Mouse (Mus musculus) ES-Bruce4 (cell line): Measurements from ENCODE around the gene Klrg2. TPM values are rescaled to one million over a fixed set of nuclear protein-coding genes. Genes with fewer than 3 reads are reported as not detected.
A peak's percentile ranks its signal among the peaks of the same experiment; 100 is the strongest.
"Not testable (repeated sequence)": the region's sequence is repeated elsewhere in the genome, so short reads cannot be mapped to it uniquely, and the experiment has no call there.

Source experiments
- H3K27ac ChIP-seq: 2 replicates; pipeline ENCODE4 v1.5.1; 2012; ENCODE audit warnings: low read length, inconsistent platforms; ENCODE audit not compliant: insufficient read depth
- H3K27me3 ChIP-seq: 2 replicates; pipeline ENCODE4 v1.6.1; 2012; ENCODE audit warnings: mild to moderate bottlenecking, low read length, inconsistent platforms; ENCODE audit not compliant: control insufficient read depth, poor library complexity, insufficient read depth, severe bottlenecking
- H3K36me3 ChIP-seq: 2 replicates; pipeline ENCODE4 v1.6.1; 2012; ENCODE audit warnings: inconsistent platforms, mild to moderate bottlenecking, low read length, moderate library complexity; ENCODE audit not compliant: control insufficient read depth, poor library complexity, insufficient read depth, severe bottlenecking
- H3K4me1 ChIP-seq: one replicate; pipeline ENCODE4 v1.8.1; 2011; ENCODE audit warnings: low read length; ENCODE audit not compliant: control insufficient read depth, insufficient read depth
- H3K4me3 ChIP-seq: 2 replicates; pipeline ENCODE4 v1.5.1; 2011; ENCODE audit warnings: low read depth, mild to moderate bottlenecking, low read length
- H3K9ac ChIP-seq: 2 replicates; pipeline ENCODE4 v1.6.1; 2012; ENCODE audit warnings: low read depth, mild to moderate bottlenecking, inconsistent platforms; ENCODE audit not compliant: poor library complexity, severe bottlenecking
- H3K9me3 ChIP-seq: replicated peaks from 2 replicates; pipeline ENCODE4 v1.6.1; 2012; ENCODE audit warnings: mild to moderate bottlenecking, low read length, inconsistent platforms; ENCODE audit not compliant: control insufficient read depth, poor library complexity, insufficient read depth, severe bottlenecking
- CTCF ChIP-seq: IDR thresholded peaks from one replicate; pipeline ENCODE4 v1.8.1; 2011; ENCODE audit warnings: low read depth, low read length
- EP300 ChIP-seq: IDR thresholded peaks from 2 replicates; pipeline ENCODE4 v1.6.1; 2011; ENCODE audit warnings: low read depth, low read length; ENCODE audit not compliant: insufficient read depth
- POLR2A ChIP-seq: IDR thresholded peaks from one replicate; pipeline ENCODE4 v1.8.1; 2011; ENCODE audit warnings: low read length; ENCODE audit not compliant: insufficient read depth
- polyA plus RNA-seq: library from polyadenylated mRNA; stranded (reverse); fragments of >200 nt; gene quantifications from 2 replicates; pipeline ENCODE4 v1.2.4, GENCODE M21; 2011; ENCODE audit warnings: low read depth; ENCODE audit not compliant: missing spikeins, insufficient read depth, insufficient read length

Klrg2 gene
- polyA plus RNA-seq, 1 experiment: 2.4 TPM

DNA sequence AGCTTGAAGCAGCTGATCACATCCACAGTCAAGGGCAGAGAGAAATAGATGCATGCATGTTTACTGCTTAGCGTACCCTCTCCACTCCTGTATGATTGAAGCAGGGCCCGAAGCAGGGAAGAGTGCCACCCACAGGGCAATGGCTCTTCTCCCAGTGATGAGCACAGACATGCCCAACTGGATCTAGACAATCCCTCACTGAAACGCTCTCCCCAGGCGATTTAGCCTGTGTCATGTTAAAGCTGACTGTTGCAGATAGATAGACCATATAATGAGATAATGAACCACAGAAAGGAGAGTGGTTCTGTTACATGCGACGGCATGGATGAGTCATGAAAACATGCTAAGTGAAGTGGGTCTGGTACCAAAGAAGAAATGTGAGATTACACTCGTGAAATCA lies 34.2 kb upstream of the Klrg2 start:
- H3K36me3 ChIP-seq: no peaks in the 10 kb centered on the region
- H3K9ac ChIP-seq: no peak overlapping the region
- no peak overlapping the region for H3K27ac ChIP-seq
- no peak overlapping the region for H3K4me3 ChIP-seq
- no peaks in the 10 kb centered on the region for H3K27me3 ChIP-seq
- TF ChIP-seq EP300 (no peak), CTCF (no peak), POLR2A (no peak)
- H3K4me1 ChIP-seq: no peaks in the 10 kb centered on the region
- H3K9me3 ChIP-seq: no peaks in the 10 kb centered on the region

DNA sequence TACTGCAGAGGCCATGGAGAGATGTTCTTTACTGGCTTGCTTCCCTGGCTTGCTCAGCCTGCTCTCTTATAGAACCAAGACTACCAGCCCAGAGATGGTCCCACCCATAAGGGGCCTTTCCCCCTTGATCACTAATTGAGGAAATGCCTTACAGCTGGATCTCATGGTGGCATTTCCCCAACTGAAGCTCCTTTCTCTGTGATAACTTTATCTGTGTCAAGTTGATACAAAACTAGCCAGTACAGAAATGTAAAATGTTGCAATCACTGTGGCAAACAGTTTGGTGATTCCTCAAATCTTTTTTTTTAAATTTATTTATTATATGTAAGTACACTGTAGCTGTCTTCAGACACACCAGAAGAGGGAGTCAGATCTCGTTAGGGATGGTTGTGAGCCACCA lies 33.4 kb upstream of the Klrg2 start:
- H3K4me3 ChIP-seq, H3K9me3 ChIP-seq, H3K36me3 ChIP-seq, H3K9ac ChIP-seq, H3K4me1 ChIP-seq, H3K27me3 ChIP-seq, H3K27ac ChIP-seq: not testable (repeated sequence)

DNA sequence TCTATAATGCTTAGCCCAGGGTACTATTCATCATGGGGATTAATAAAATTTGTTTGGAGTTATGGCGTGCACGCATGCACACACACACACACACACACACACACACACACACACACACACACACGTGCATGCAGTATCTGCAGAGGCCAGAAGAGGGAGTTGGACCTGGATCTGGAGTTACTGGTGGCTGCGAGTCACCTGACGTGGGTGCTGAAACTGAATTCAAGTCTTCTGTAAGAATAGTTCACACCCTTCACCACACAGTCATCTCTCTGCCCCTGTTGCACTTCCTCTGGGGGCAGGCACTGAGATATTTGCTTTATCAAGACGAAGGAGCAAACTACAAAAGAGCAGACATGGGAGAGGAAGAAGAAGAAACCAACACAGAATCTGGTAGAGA lies 32.5 kb upstream of the Klrg2 start:
- Histone ChIP-seq H3K36me3 (no peaks in the 10 kb centered on the region), H3K9ac (no peak overlapping the region), H3K4me1 (no peaks in the 10 kb centered on the region), H3K9me3 (no peaks in the 10 kb centered on the region), H3K27me3 (no peaks in the 10 kb centered on the region), H3K4me3 (no peak overlapping the region), H3K27ac (no peak overlapping the region)
- peak; percentile 39 for TF ChIP-seq CTCF
- TF ChIP-seq POLR2A: no peak

DNA sequence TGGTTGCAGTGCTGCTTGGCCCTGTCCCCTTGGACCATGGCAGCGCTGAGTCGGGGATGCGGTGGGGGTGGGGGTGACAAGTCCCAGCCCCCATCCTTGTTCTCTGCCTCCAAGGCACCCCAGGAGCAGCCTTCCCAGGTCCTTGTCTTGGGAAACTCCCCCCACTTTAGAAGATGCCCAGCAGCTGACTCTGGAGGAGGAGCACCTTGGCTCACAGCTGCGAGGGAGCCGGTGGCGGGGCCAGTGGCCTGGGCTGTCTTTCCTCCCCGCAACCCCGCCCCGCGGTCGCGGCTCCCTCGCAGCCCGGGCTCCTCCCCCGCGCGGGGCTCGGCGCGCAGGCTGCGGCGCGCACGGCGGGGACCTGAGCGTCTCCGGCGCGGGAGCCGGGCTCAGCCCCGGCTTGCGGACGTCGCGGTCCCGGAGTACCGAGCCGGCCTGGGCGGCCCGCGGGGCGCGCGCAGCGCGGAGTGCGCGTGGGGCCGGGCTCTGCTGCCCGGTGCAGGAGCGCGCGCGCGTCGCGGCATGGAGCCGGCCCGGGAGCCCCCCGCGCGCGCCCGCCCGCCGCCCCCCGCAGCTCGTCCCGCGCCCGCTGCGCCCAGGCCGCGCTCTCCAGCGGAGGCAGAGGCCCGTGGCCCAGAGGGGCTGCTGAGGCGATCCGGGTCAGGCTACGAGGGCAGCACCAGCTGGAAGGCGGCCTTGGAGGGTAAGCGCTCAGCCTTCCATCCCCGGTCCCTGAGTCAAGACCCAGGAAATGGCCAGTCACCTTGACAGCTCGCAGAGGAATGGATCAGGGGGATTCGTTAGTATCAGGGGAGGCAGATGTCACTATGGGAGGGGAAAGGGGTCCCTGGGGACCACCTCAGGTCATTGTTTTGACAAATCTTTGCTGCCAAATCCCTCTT lies 25.9 kb upstream of the Klrg2 start, which contains the start of gene Clec2l:
Gene Clec2l, plus strand, starts transcription at position 356 of the 902 bp plus-strand sequence.
- Histone ChIP-seq H3K27me3 (peaks cover 9% of the 10 kb centered on the region), H3K36me3 (no peaks in the 10 kb centered on the region), H3K9me3 (no peaks in the 10 kb centered on the region), H3K4me1 (no peaks in the 10 kb centered on the region), H3K27ac (no peak within 1 kb of the TSS), H3K4me3 (peak within 1 kb of the TSS; percentile 77), H3K9ac (peak within 1 kb of the TSS; percentile 64)
- TF ChIP-seq CTCF: no peak
- TF ChIP-seq POLR2A: no peak
- no peak for TF ChIP-seq EP300

- H3K9ac ChIP-seq: no peak overlapping the region
- H3K27me3 ChIP-seq: peaks cover 9% of the 10 kb centered on the region
- no peak overlapping the region for H3K27ac ChIP-seq
- TF ChIP-seq POLR2A (no peak), EP300 (no peak), CTCF (no peak)
- no peaks in the 10 kb centered on the region for H3K9me3 ChIP-seq
- no peaks in the 10 kb centered on the region for H3K4me1 ChIP-seq
- no peaks in the 10 kb centered on the region for H3K36me3 ChIP-seq
- H3K4me3 ChIP-seq: no peak overlapping the region
Observed at GRCm38 (mm10) chr6:38661626-38662025, 24.6 kb upstream of the Klrg2 start.

GRCm38 (mm10) chr6:38650263-38650937 lies 13.4 kb upstream of the Klrg2 start:
- no peak overlapping the region for H3K27ac ChIP-seq
- no peaks in the 10 kb centered on the region for H3K27me3 ChIP-seq
- no peak overlapping the region for H3K9ac ChIP-seq
- no peaks in the 10 kb centered on the region for H3K9me3 ChIP-seq
- H3K36me3 ChIP-seq: no peaks in the 10 kb centered on the region
- no peak overlapping the region for H3K4me3 ChIP-seq
- H3K4me1 ChIP-seq: no peaks in the 10 kb centered on the region
- TF ChIP-seq POLR2A (no peak), CTCF (peak; percentile 94), EP300 (no peak)
